Mouse (Mus musculus) MEL (cell line): ENCODE results near the gene Erg.

Experiments
- CHD1 ChIP-seq: IDR thresholded peaks from 2 replicates; pipeline ENCODE4 v1.6.1; 2012; ENCODE audit warnings: low read depth, mild to moderate bottlenecking, inconsistent platforms, low read length, improper control_type of control experiment
- CTCF ChIP-seq, 3 experiments: IDR thresholded peaks in 2 of 3; conservative IDR thresholded peaks in 1 of 3; 2 replicates each; pipeline ENCODE4 v1.5.1; 2011 to 2012; ENCODE audit warnings: low read length in 3 of 3, low read depth in 2 of 3, mild to moderate bottlenecking in 2 of 3, improper control_type of control experiment in 1 of 3, inconsistent platforms in 1 of 3, mixed read lengths in 1 of 3, moderate library complexity in 1 of 3; ENCODE audit not compliant: control insufficient read depth in 1 of 3, insufficient read depth in 1 of 3, poor library complexity in 1 of 3, severe bottlenecking in 1 of 3
- ETS1 ChIP-seq: IDR thresholded peaks from 2 replicates; pipeline ENCODE4 v1.6.1; 2012; ENCODE audit warnings: low read depth, mild to moderate bottlenecking, inconsistent platforms, low read length, improper control_type of control experiment, moderate library complexity
- GATA1 ChIP-seq: IDR thresholded peaks from 2 replicates; pipeline ENCODE4 v1.6.1; 2011; ENCODE audit warnings: low read depth, low read length, improper control_type of control experiment
- POLR2A ChIP-seq, 2 experiments: IDR thresholded peaks; 2 replicates each; pipeline ENCODE4 v1.6.1; 2011 to 2012; ENCODE audit warnings: low read length in 2 of 2, mild to moderate bottlenecking in 2 of 2, control low read depth in 1 of 2, improper control_type of control experiment in 1 of 2, low read depth in 1 of 2, moderate library complexity in 1 of 2; ENCODE audit not compliant: control insufficient read depth in 1 of 2, insufficient read depth in 1 of 2, poor library complexity in 1 of 2
- POLR2AphosphoS2 ChIP-seq: IDR thresholded peaks from 2 replicates; pipeline ENCODE4 v1.6.1; 2011; ENCODE audit warnings: low read length, improper control_type of control experiment
- RAD21 ChIP-seq: IDR thresholded peaks from 2 replicates; pipeline ENCODE4 v1.6.1; 2011; ENCODE audit warnings: mild to moderate bottlenecking, low read depth, low read length, improper control_type of control experiment
- TCF12 ChIP-seq: IDR thresholded peaks from 2 replicates; pipeline ENCODE4 v1.6.1; 2014; ENCODE audit warnings: low read depth, mild to moderate bottlenecking, inconsistent platforms, low read length, improper control_type of control experiment, moderate library complexity
- ZNF384 ChIP-seq: IDR thresholded peaks from 2 replicates; pipeline ENCODE4 v1.6.1; 2012; ENCODE audit warnings: low read depth, mild to moderate bottlenecking, inconsistent platforms, low read length, improper control_type of control experiment

DNA sequence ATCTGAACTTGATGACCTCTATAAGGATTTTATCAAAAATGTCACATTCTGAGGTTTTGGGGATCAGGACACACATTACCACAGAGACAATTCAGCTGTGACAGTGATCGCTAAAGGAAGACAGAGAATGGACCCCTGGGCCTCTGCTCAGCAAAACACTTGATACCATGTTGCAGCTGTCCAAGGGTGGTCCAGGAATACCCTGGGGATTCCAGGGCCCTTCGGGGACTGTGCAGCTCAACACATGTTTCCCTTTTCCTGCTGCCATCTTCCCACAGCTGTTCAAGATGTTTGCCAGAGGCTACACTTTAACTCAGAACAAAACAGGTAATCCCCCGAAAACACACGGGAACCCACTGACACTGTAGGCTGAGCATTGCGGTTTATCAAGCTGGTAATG is 158.2 kb downstream of the Erg start:
- TF ChIP-seq POLR2A (IDR thresholded peaks at IDR 0.05; ENCODE audit: control insufficient read depth in 1 of 2, insufficient read depth in 1 of 2, low read depth in 1 of 2, low read length in 2 of 2, poor library complexity in 1 of 2): no peak
- no peak for TF ChIP-seq TCF12
- TF ChIP-seq ETS1: no peak
- no peak for TF ChIP-seq ZNF384
- no peak for TF ChIP-seq CTCF (IDR thresholded peaks at IDR 0.05 in 2 of 3, conservative IDR thresholded peaks at IDR 0.05 in 1 of 3; ENCODE audit: control insufficient read depth in 1 of 3, insufficient read depth in 1 of 3, low read depth in 2 of 3, low read length in 3 of 3, poor library complexity in 1 of 3, severe bottlenecking in 1 of 3)
- no peak for TF ChIP-seq RAD21
- TF ChIP-seq GATA1: no peak
- no peak for TF ChIP-seq CHD1
- no peak for TF ChIP-seq POLR2AphosphoS2
